Mouse (Mus musculus) thymus, adult 2 months (tissue): ENCODE measurements at regions not wholly inside any gene's neighbourhood (a gene's known extent, or its start where the extent isn't known, plus 50 kb on each side); places are given as distances from the start of the nearest gene placed in this dataset.

Source experiments
- CTCF ChIP-seq: fragments of 200-500 bp; IDR thresholded peaks from 2 replicates; pipeline ENCODE4 v1.5.1; 2012; ENCODE audit warnings: mild to moderate bottlenecking, control low read depth, low read length, moderate library complexity, borderline replicate concordance; ENCODE audit not compliant: control insufficient read depth, poor library complexity, insufficient read depth; ENCODE audit errors: extremely low read depth
- POLR2A ChIP-seq: fragments of 200-500 bp; IDR thresholded peaks from 2 replicates; pipeline ENCODE4 v1.6.1; 2012; ENCODE audit warnings: mild to moderate bottlenecking, low read length, control low read depth, moderate library complexity; ENCODE audit not compliant: control insufficient read depth, poor library complexity, insufficient read depth; ENCODE audit errors: extremely low read depth

DNA sequence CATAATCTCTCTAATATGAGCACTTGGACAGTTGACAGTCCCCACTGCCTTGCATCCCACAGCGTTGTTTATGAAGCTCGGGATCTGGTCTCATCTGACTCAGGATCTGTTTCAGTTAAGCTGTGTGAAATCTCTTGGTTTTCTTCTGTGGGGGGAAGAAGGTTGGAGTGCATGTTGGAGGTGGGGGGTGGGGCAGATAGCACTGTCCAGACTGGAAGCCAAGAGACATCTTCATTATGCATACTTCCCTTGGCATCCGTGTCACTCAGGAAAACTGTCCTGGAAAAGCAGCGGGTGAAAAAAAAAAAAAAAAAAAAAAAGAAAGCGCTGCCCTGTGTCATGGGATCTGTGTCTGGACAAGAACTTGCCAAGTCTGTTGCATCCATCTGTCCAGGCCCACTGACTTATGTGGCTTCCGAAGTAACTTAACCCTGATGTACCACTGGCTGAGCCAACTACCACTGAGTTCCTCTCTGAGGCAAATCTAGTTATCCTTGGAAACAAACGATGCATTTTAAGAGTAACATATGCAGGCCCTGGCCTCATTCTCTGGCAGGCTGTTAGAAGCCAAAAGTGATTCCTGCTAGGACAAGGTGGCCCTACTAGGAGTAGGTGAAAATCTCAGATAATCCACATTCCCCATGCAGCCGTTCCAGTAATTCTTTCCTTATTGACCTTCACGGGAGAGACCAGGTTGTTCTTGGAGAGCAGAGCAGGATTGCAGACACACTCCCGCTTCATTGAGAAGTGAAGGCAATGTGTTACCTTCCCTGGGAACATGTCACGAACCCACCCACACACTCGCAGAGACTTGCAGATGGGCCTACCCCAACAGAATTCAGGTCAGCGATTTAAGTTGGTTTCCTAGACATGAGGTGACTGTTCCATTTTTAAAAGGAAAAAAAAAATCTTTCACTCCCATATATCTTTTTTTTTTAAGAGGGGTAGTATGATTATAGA is 439.7 kb downstream of the Epha4 start:
- no peak for TF ChIP-seq CTCF
- no peak for TF ChIP-seq POLR2A
